Mouse (Mus musculus): Measurements from ENCODE around the gene Trim5. TPM values are rescaled to one million over a fixed set of nuclear protein-coding genes. Genes with fewer than 3 reads are reported as not detected.

The Trim5 gene
- total RNA-seq, 4 experiments from 2014 or later, result 1.3 to 2.8 (median 1.6) TPM

Other genes with a start within 250 kb of the Trim5 start
- gene Olfr642, start 235.4 kb downstream of the Trim5 start, total RNA-seq (2022), result not detected
- not detected for gene 4930516K23Rik, start 226.6 kb downstream of the Trim5 start, total RNA-seq (2022)
- gene Olfr644, start 216.2 kb downstream of the Trim5 start, total RNA-seq (2022), result not detected
- not detected for gene Olfr645, start 202.6 kb downstream of the Trim5 start, total RNA-seq (2022)
- gene Olfr646, start 183.2 kb downstream of the Trim5 start, total RNA-seq (2022), result not detected
- gene Ubqln5, start 158.3 kb downstream of the Trim5 start, total RNA-seq (2022), result not detected
- gene Olfr643, start 150.7 kb downstream of the Trim5 start, total RNA-seq (2022), result not detected
- not detected for gene Ubqln3, start 144.8 kb downstream of the Trim5 start, total RNA-seq (2022)
- not detected for gene Ubqlnl, start 137.5 kb downstream of the Trim5 start, total RNA-seq (2022)
- gene Olfm5, start 123.3 kb downstream of the Trim5 start, total RNA-seq (2022), result not detected
- gene Olfr648, start 104.7 kb downstream of the Trim5 start, total RNA-seq (2022), result not detected
- gene Olfr649, start 92.1 kb downstream of the Trim5 start, total RNA-seq (2022), result not detected
- gene Trim6, start 69.3 kb downstream of the Trim5 start, total RNA-seq (2022), result under 1 TPM; 0.14 to 0.34 (median 0.18) TPM
- 1 to 10 TPM; 2.9 to 3.6 (median 3.4) TPM for gene Trim34a, start 43.6 kb downstream of the Trim5 start, total RNA-seq (2022)
- 1 to 10 TPM; 4.7 to 9.6 (median 6.1) TPM for gene Trim12a, start 27.4 kb upstream of the Trim5 start, total RNA-seq (2022)
- under 1 TPM in 2 of 4 experiments, not detected in 2; 0.16 to 0.17 TPM for gene Trim34b, start 41.4 kb upstream of the Trim5 start, total RNA-seq (2022)
- gene Trim12c, start 65.3 kb upstream of the Trim5 start, total RNA-seq (2022), result 1 to 10 TPM; 3.6 to 5.8 (median 5.0) TPM
- under 1 TPM in 1 of 4 experiments, not detected in 3; 0.23 TPM for gene Trim30b, start 81.8 kb upstream of the Trim5 start, total RNA-seq (2022)
- gene Trim30c, start 112.7 kb upstream of the Trim5 start, total RNA-seq (2022), result under 1 TPM in 1 of 4 experiments, not detected in 3; 0.34 TPM
- gene Trim30a, start 177.1 kb upstream of the Trim5 start, total RNA-seq (2022), result 1 to 10 TPM; 3.4 to 4.2 (median 3.5) TPM
- gene Trim30d, start 219.8 kb upstream of the Trim5 start, total RNA-seq (2022), result 1 to 10 TPM in 1 of 4 experiments, under 1 TPM in 3; 0.65 to 1.1 (median 0.75) TPM